Mouse (Mus musculus) cerebellum, adult (tissue): ENCODE data around the gene Zc3h8.

Experiments
- ATAC-seq: cut with Nextera tagmentation; 2 replicates; pipeline ENCODE4 v1.9.2; 2017; ENCODE audit warnings: mild to moderate bottlenecking, moderate library complexity, mixed read lengths; ENCODE audit not compliant: insufficient number of reproducible peaks, low FRiP score, low TSS enrichment

The Zc3h8 gene

GRCm38 (mm10) chr2:128943538-128944528 is at the start of gene Zc3h8:
Gene Zc3h8 (minus strand): TSS chr2:128944077.
- ATAC-seq = peak; percentile 95

- ATAC-seq = no peak; the same call in 1 of the 2 replicates
Measured at GRCm38 (mm10) chr2:128984746-128985145, 40.9 kb upstream of the Zc3h8 start.

- ATAC-seq = no peak
Measured at GRCm38 (mm10) chr2:128975572-128975971, 31.7 kb upstream of the Zc3h8 start.

GRCm38 (mm10) chr2:128972301-128972700 is 28.4 kb upstream of the Zc3h8 start:
- no peak for ATAC-seq

- no peak for ATAC-seq
Measured at GRCm38 (mm10) chr2:128968475-128969083, 24.7 kb upstream of the Zc3h8 start.

GRCm38 (mm10) chr2:128967661-128968441 is 24.0 kb upstream of the Zc3h8 start, which contains the start of gene Gm10762:
Gene Gm10762 (minus strand): TSS chr2:128967725.
- peak; percentile 59 for ATAC-seq

GRCm38 (mm10) chr2:128966641-128967580 is 23.0 kb upstream of the Zc3h8 start, which contains the start of gene Zc3h6:
Gene Zc3h6 (plus strand): TSS chr2:128967402.
- peak; percentile 97 for ATAC-seq

GRCm38 (mm10) chr2:128966236-128966635 is 22.4 kb upstream of the Zc3h8 start:
- ATAC-seq = no peak

GRCm38 (mm10) chr2:128965505-128966105 is 21.7 kb upstream of the Zc3h8 start:
- ATAC-seq = no peak

- ATAC-seq = no peak
Measured at GRCm38 (mm10) chr2:128954186-128954585, 10.3 kb upstream of the Zc3h8 start.

GRCm38 (mm10) chr2:128947962-128948588 is 4.2 kb upstream of the Zc3h8 start:
- ATAC-seq = peak; percentile 63; the same call in 1 of the 2 replicates

GRCm38 (mm10) chr2:128936256-128936655 is 7.6 kb downstream of the Zc3h8 start:
- ATAC-seq = no peak

- no peak for ATAC-seq
Measured at GRCm38 (mm10) chr2:128930704-128931103, 13.2 kb downstream of the Zc3h8 start.

GRCm38 (mm10) chr2:128928446-128928845 is 15.4 kb downstream of the Zc3h8 start:
- no peak for ATAC-seq

- no peak for ATAC-seq
Measured at GRCm38 (mm10) chr2:128924799-128925198, 19.1 kb downstream of the Zc3h8 start.

GRCm38 (mm10) chr2:128916528-128916927 is 27.3 kb downstream of the Zc3h8 start:
- ATAC-seq = no peak

- no peak for ATAC-seq
Measured at GRCm38 (mm10) chr2:128914978-128915377, 28.9 kb downstream of the Zc3h8 start.

GRCm38 (mm10) chr2:128903661-128904060 is 40.2 kb downstream of the Zc3h8 start:
- ATAC-seq = no peak
